Mouse (Mus musculus) lung, embryonic 14.5 days (tissue): ENCODE results near the gene Hist2h3b. TPM values are rescaled to one million over a fixed set of nuclear protein-coding genes. Genes with fewer than 3 reads are reported as not detected.
"Not testable (repeated sequence)": the region's sequence is repeated elsewhere in the genome, so short reads cannot be mapped to it uniquely, and the experiment has no call there.

Source experiments
- ATAC-seq: fragments of 200-750 bp; cut with Nextera tagmentation; 2 replicates; pipeline ENCODE4 v1.8.0; 2017; ENCODE audit warnings: mild to moderate bottlenecking, moderate TSS enrichment, moderate library complexity; ENCODE audit not compliant: insufficient read depth
- DNase-seq: peaks from one replicate; pipeline ENCODE4 v3.0.0-alpha.2; 2015
- H3K27ac ChIP-seq: fragments of 300-500 bp; sonication (generic); 2 replicates; pipeline ENCODE4 v1.5.1; 2014; ENCODE audit warnings: low read depth, mild to moderate bottlenecking, moderate library complexity
- H3K27me3 ChIP-seq: fragments of 300-500 bp; sonication (generic); 2 replicates; pipeline ENCODE4 v1.6.1; 2014; ENCODE audit warnings: low read length, control low read depth; ENCODE audit not compliant: insufficient read depth
- H3K36me3 ChIP-seq: fragments of 300-500 bp; sonication (generic); 2 replicates; pipeline ENCODE4 v1.6.1; 2014; ENCODE audit warnings: control low read depth; ENCODE audit not compliant: insufficient read depth
- H3K4me1 ChIP-seq: fragments of 300-500 bp; sonication (generic); 2 replicates; pipeline ENCODE4 v1.6.1; 2014; ENCODE audit warnings: antibody characterized with exemption, control low read depth; ENCODE audit not compliant: insufficient read depth
- H3K4me2 ChIP-seq: fragments of 300-500 bp; sonication (generic); 2 replicates; pipeline ENCODE4 v1.6.1; 2014; ENCODE audit warnings: mild to moderate bottlenecking
- H3K4me3 ChIP-seq: fragments of 300-500 bp; sonication (generic); 2 replicates; pipeline ENCODE4 v1.5.1; 2014; ENCODE audit warnings: low read depth, low read length
- H3K9ac ChIP-seq: fragments of 300-500 bp; sonication (generic); 2 replicates; pipeline ENCODE4 v1.6.1; 2014
- H3K9me3 ChIP-seq: fragments of 300-500 bp; sonication (generic); 2 replicates; pipeline ENCODE4 v1.6.1; 2016; ENCODE audit warnings: low read depth, low read length, control low read depth
- CTCF ChIP-seq: IDR thresholded peaks from 2 replicates; pipeline ENCODE4 v1.5.1; 2016; ENCODE audit warnings: antibody characterized with exemption, low read depth
- WGBS: fragments of 180-500 bp; shearing (Covaris S2); extraction: QIAGEN DNeasy Blood & Tissue Kit; methylation state at CpG from one replicate; pipeline ENCODE4 v1.1.7; 2014; 5-methylcytosine and 5-hydroxymethylcytosine counted together
- polyA plus RNA-seq: library from polyadenylated mRNA; unstranded; fragments of >200 nt; fragmentation: Nextera tagmentation; extraction: Ambion mirVana; gene quantifications from 2 replicates; pipeline ENCODE4 v1.2.1, GENCODE M21; 2014

The Hist2h3b gene
- polyA plus RNA-seq, 1 experiment from 2014 or later, result 111 TPM

GRCm38 (mm10) chr3:96277800-96278624 is 9.6 kb downstream of the Hist2h3b start:
- under 1% methylated on average over 49 of the region's 49 CpGs for WGBS
- Histone ChIP-seq H3K27ac (peak overlapping the region; percentile 85), H3K9me3 (no peaks in the 10 kb centered on the region), H3K36me3 (no peaks in the 10 kb centered on the region), H3K4me3 (peak overlapping the region; percentile 47), H3K4me1 (no peaks in the 10 kb centered on the region), H3K9ac (peak overlapping the region; percentile 68), H3K27me3 (peaks cover 4% of the 10 kb centered on the region; the same call in 1 of the 2 replicates), H3K4me2 (peak overlapping the region; percentile 81)
- peak; percentile 91 for TF ChIP-seq CTCF
- DNase-seq (peak; percentile 94), ATAC-seq (peak; percentile 97)

DNA sequence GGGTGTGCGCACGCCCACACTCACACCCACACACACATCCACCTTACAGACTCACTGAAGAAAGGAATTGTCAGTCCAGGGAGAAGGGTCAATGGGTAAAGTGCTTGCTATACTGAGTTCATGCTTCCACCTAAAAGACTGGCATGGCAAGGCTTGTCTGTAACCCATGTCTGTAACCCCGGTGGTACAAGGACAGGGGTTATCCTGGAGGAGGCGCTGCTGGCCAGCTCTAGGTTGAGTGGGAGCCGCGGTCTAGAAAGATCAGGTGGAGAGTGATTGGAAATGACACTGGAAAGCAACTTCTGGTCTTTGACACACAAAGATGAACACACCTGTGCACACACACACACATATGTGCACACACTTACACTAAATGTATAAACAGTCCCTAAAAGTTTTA is 12.2 kb downstream of the Hist2h3b start:
- Histone ChIP-seq H3K9ac (no peak overlapping the region), H3K36me3 (no peaks in the 10 kb centered on the region), H3K4me3 (no peak overlapping the region), H3K27ac (no peak overlapping the region), H3K4me2 (no peak overlapping the region), H3K27me3 (peaks cover 8% of the 10 kb centered on the region), H3K9me3 (no peaks in the 10 kb centered on the region), H3K4me1 (no peaks in the 10 kb centered on the region)
- WGBS, result 48% methylated on average over 6 of the region's 6 CpGs
- no peak for TF ChIP-seq CTCF
- ATAC-seq (no peak), DNase-seq (no peak)

- Histone ChIP-seq H3K4me3 (no peak overlapping the region), H3K9me3 (no peaks in the 10 kb centered on the region), H3K9ac (no peak overlapping the region; the same call in 1 of the 2 replicates), H3K27me3 (peaks cover 8% of the 10 kb centered on the region), H3K4me1 (no peaks in the 10 kb centered on the region), H3K27ac (no peak overlapping the region), H3K4me2 (peak overlapping the region; percentile 41), H3K36me3 (no peaks in the 10 kb centered on the region)
- WGBS, result 6% methylated on average over 4 of the region's 4 CpGs
- peak; percentile 81 for DNase-seq
- ATAC-seq, result no peak
- TF ChIP-seq CTCF, result peak; percentile 69
Measured at GRCm38 (mm10) chr3:96284457-96284856, 16.0 kb downstream of the Hist2h3b start.

DNA sequence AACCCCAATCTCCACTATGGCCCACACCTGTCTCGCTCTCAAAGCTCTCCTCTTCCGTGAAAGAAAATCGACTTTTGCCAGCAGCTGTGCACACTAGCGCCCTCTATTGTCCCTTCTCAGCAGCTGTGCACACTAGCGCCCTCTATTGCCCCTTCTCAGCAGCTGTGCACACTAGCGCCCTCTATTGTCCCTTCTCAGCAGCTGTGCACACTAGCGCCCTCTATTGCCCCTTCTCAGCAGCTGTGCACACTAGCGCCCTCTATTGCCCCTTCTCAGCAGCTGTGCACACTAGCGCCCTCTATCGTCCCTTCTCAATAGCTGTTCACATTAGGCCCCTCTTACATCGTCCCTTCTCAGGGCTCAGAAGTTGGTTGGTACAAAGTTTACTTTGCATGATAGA is 18.9 kb downstream of the Hist2h3b start:
- not testable (repeated sequence) for DNase-seq, H3K4me1 ChIP-seq, H3K36me3 ChIP-seq, H3K27ac ChIP-seq, H3K9ac ChIP-seq, H3K27me3 ChIP-seq, H3K4me3 ChIP-seq, H3K9me3 ChIP-seq, H3K4me2 ChIP-seq, ATAC-seq
- WGBS, result 84% methylated on average over 11 of the region's 11 CpGs
- peak; percentile 71 for TF ChIP-seq CTCF

DNA sequence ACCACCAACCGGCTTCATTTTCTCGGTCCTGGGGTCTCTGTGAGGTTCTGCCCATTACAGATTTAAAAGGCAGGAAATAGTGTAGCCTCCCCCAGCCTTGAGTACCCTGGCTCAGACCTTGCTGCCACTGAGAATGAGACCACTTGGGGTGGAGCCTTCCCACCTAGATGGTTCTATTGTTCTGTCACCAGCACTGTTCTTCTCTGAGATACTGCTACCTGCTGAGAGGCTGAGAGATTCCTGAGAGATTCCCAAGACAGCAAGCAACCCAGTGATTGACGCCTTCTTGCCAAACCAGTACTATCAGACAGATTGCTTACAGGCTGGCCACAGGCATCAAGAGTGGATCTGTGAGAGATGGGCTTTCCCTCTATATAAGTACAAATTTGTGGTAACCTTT is 20.7 kb downstream of the Hist2h3b start:
- DNase-seq (no peak), ATAC-seq (no peak)
- Histone ChIP-seq H3K4me3 (no peak overlapping the region), H3K9ac (no peak overlapping the region), H3K36me3 (no peaks in the 10 kb centered on the region), H3K4me1 (no peaks in the 10 kb centered on the region), H3K27ac (no peak overlapping the region), H3K27me3 (no peaks in the 10 kb centered on the region; the same call in 1 of the 2 replicates), H3K9me3 (no peaks in the 10 kb centered on the region), H3K4me2 (no peak overlapping the region)
- 62% methylated on average over 3 of the region's 3 CpGs for WGBS
- no peak for TF ChIP-seq CTCF

GRCm38 (mm10) chr3:96290727-96291126 is 22.3 kb downstream of the Hist2h3b start:
- not testable (repeated sequence) for H3K27ac ChIP-seq, H3K4me3 ChIP-seq, H3K36me3 ChIP-seq, H3K9me3 ChIP-seq, H3K27me3 ChIP-seq, H3K4me2 ChIP-seq, ATAC-seq, DNase-seq, H3K9ac ChIP-seq, H3K4me1 ChIP-seq
- 81% methylated on average over 3 of the region's 3 CpGs for WGBS

DNA sequence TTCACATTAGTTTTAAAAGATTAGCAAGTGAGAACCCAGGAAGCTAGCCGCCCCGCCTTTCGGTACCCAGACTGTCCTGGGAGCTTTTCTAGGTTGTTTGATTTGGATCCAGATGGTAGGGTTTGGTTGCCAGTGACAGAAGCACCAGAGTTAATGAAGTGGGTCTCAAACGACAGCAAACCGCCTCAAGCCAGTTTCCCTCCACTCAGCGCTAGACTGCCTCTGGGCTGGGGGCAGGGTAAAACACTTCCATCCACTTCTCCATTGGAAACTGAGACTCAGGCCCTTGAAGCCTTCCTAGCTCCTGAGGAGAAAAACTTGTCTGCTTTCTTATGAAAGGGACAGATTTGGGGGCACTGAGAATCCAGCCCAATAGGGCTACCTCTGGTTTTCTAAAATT is 24.2 kb downstream of the Hist2h3b start:
- Histone ChIP-seq H3K9ac (no peak overlapping the region), H3K9me3 (no peaks in the 10 kb centered on the region), H3K27ac (no peak overlapping the region), H3K4me2 (no peak overlapping the region), H3K4me3 (no peak overlapping the region), H3K4me1 (no peaks in the 10 kb centered on the region), H3K27me3 (no peaks in the 10 kb centered on the region), H3K36me3 (no peaks in the 10 kb centered on the region)
- ATAC-seq, result no peak
- peak; percentile 12 for DNase-seq
- TF ChIP-seq CTCF, result no peak
- 48% methylated on average over 6 of the region's 6 CpGs for WGBS
